Mouse (Mus musculus) bone marrow macrophage, adult 2 months (primary cell): Measurements from ENCODE around the gene Zfp599.

Experiments used
- CTCF ChIP-seq: IDR thresholded peaks from 2 replicates; pipeline ENCODE4 v1.5.1; 2012; ENCODE audit warnings: low read depth, mild to moderate bottlenecking, low read length, moderate library complexity
- POLR2A ChIP-seq: IDR thresholded peaks from 2 replicates; pipeline ENCODE4 v1.6.1; 2012; ENCODE audit warnings: mild to moderate bottlenecking, low read depth, low read length, borderline replicate concordance

- TF ChIP-seq CTCF = no peak
- no peak for TF ChIP-seq POLR2A
These were observed 911 bp downstream of the Zfp599 start for GRCm38 (mm10) chr9:22258784-22259183.
